Mouse (Mus musculus): ENCODE measurements around the gene Mapkapk2.
"Not testable (repeated sequence)": the region's sequence is repeated elsewhere in the genome, so short reads cannot be mapped to it uniquely, and the experiment has no call there.

Mapkapk2 gene

DNA sequence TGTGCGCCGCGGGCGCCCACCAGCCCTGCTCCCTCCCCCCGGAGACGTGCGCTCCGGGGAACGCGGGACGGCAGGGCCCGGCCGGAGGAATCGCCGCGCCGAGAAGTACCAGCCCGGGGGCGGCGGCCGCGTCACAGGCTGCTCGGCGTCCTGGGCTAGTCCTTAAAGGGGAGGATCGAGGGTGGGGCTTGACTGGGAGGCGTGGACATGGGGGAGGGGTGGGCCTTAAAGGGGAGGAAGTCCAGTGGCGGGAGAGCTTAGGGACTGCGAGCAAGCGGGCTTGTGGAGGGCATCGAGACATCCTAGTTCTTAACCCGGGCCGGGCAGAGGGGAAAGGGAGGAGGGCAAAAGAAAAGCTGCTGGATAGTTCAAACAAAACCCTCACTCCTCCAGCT lies at the start of gene Mapkapk2:
Gene Mapkapk2, minus strand, starts transcription at position 127 of the 395 bp plus-strand sequence.
- DNase-seq (ENCODE audit: low spot score in 2 of 2), result peak; percentile 85 to 87

DNA sequence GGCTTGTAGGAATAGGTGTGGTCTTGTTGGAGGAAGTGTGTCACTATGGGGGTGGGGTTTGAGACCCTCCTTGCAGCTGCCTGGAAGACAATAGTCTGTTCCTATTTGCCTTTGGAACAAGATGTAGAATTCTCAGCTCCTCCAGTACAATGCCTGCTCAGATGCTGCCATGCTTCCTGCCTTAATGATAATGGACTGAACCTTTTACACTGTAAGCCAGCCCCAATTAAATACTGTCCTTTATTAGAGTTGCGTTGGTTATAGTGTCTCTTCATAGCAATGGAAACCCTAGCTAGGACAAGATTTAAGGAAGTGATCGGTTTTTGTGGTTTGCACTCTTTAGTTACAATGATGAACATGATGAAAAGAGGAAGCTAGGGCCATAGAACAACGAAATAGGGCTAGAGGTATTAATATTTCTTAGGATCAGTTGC lies 48.6 kb upstream of the Mapkapk2 start:
- DNase-seq (ENCODE audit: low spot score in 2 of 2), result no peak

DNA sequence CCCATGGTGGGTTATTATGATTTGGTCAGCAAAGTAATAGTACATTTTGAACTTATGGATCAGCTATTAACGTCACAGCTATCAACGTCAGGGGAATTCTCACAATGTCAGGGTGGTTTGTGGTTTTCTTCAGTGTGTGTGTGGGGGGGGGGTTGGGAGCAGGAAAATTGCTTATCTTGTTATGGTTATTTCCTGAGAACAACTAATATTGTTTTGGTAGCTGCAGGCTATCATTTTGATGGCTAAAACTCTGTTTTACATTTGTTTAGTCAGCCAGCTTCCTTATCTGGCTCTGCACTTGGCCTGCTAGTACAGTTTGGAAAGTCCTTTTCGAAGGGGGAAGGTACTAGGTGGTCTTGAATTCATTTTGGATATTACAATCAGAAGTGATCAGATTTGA lies 47.6 kb upstream of the Mapkapk2 start:
- not testable (repeated sequence) for DNase-seq (ENCODE audit: low spot score in 2 of 2)

DNA sequence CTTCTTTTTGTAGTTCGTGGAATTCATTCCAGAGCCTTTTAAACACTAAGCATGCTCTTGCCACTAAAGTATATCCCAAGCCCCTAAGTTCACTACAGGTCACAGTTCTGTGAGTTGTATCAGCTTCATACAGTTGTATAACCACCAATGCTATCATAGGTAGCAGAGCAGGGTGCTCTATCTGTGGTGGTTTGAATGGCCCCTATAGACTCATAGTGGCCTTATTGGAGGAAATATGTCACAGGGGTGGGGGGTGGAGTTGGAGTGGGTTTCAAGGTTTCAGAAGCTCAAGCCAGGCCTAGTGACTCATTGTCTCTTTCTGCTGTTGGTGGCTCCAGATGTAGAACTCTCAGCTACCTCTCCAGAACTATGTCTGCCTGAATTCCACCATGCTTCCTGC lies 44.8 kb upstream of the Mapkapk2 start:
- no peak for DNase-seq (ENCODE audit: low spot score in 2 of 2)

DNA sequence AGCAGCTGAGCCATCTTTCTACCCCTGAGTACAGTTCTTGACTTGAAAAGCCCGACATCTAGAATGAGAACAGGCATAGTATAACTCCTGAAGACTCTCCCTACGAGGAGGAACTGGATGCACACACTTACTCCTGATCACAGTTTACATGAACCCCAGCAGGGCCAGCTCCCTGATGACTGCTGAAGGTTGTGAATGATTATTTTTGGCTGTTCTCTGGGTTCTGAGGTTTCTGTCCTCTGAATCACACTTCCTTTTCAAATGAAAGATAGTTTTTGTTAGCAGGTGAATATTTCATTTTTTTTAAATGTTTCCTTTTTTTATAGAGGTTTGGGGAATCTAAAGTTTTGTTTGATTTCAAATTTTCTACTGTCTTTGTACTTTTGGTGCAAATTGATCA lies 43.8 kb upstream of the Mapkapk2 start:
- DNase-seq (ENCODE audit: low spot score in 2 of 2), result no peak

DNA sequence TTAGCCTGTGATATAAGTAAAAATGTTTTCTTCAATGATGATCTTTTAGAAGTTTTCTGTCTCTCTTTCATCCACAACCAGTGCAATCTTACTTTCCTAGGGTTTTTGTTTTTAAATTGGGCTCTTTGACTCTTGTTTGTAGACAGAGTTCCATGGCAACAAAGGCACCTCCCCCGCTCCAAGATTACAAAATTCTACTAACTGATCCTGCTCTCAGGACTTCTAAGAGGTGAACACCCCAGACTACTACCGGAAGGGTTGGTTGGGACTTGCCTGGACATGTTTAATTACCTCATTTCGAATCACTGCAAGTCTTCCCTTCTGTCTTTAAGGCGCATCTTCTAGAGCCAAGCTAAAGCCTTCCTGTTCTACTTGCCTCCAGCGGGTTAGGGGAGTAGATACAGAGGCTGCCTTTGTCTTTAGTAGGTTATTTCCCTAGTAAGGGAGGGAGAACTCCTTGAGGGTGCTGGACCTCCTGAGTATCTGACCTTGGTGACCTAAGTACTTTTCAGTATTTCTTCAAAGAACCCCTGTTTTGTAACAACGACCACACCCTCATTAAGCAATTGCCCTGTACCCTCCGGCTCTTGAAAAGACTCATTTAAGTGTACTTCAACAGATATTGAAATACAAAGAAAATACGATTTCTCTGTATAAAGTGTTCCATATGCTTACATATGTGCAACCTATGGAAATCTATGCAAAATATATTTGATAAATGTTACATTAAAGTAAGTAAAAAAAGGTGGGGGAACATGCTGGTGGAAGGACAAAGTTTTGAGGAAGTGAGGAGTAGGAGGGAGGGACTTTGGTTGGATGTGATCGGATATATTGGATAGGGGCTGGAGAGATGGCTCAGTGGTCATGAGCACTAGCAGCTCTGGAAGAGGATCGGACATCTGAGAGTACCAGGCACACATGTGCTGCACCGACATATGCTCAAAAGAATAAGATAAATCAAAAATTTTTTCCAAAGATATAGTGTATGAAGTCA lies 41.8 kb upstream of the Mapkapk2 start:
- DNase-seq (ENCODE audit: low spot score in 2 of 2), result no peak

DNA sequence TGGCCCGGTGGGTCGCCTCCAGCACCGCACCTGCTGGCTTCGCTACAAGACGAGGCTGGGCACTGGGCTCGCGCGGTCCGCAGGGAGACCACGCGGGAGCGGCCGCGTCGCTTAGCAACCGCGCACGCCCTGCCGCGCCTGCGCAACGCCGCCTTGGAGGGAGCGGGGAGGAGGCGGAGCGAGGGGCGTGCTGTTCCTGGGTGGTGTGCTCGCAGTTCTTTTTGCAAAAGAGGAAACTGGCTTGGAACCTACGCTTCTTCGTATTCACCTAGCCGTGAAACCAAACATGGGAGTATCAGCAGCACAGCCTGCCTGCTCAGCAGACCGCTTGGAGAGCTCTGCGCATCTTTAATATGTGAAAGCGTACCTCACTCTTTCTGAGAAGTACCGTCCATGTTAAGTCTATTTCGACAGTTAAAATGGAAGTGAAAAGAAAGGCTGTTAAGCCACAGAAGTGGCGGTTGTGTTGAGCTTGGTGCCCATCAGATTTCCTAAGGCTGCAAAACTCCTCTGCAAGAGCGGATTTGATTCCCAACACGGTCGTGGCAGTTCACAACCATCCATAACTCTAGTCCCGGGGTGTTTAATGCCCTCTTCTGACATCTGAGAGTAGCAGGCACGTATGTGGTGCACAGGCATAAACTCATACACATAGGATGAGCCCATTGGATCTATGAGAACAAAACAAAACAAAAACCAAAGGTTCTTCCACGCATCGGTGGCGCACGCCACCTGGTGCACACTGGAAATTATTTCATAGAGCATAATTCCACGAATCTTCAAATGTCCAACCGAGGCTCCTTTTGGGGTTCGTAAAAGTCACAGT lies 40.8 kb upstream of the Mapkapk2 start, which contains the start of gene Dyrk3:
Gene Dyrk3, minus strand, starts transcription at position 150 of the 826 bp plus-strand sequence.
- DNase-seq (ENCODE audit: low spot score in 2 of 2), result peak; percentile 89

DNA sequence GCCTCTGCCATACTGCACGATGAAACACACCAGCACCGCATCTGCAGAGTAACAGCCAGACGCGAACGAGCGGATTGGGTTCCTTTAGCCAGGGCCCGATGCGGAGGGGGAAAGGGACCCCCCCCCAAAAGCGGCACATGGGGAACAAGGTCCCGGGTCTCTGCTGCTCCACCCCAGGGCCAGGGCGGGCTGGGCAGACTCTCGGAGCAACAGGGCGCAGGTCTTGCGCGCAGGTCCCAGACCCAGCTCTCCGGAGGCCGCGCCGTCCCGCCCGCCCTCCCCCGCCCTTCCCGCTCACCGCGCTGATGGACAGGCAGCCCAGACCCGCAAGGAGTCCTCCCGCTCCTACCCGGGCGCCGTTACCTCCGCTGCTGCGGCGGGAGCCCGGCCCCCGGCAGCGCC lies 40.1 kb upstream of the Mapkapk2 start:
- peak in 1 of 2 experiments; percentile 32 for DNase-seq (ENCODE audit: low spot score in 2 of 2)

DNA sequence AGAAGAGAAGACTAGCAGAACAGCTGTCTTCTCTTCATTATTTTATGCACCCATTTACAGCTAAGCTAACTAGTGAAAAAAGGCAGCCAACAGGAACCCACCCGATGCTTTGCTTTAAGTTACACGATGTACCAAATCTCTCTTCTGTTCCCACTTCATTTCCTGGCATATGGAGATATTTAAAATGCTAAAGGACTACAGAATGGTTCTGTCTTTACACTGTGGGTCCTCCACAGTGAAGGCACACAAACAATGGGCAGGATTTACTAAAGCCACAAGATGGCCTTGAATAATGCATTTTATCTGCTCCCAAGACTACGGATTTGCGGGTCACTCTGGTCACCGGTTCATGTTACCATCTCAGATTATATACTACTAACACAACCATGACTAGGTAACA lies 39.5 kb upstream of the Mapkapk2 start:
- no peak for DNase-seq (ENCODE audit: low spot score in 2 of 2)

DNA sequence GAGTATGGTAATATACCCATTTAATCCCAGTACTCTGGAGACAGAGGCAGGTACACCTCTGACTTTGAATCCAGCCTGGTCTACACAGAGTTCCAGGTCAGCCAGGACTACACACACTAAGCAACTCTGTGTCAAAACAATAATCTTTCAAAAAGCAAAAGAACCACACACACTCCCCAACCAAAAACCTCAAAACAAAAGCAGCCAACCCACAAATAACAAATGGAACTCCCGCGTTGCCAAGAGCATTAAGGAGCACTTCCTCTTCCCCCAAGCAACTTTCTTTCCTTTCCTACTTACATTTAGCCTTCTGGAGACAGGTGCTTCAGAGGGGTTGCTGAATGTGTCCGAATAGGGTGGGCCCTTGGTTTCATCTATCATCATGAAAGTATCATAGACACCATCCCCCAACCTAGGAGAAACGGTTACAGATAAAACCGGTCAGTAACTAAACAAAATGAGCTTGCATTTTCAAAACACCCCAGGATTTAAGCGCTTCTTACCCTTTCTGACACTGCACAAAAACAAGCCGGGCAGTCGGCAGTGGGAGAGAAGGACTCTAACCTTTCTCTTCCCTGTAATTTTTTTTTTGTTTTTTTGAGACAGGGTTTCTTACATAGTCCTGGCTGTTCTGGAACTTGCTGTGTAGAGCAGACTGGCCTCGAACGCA lies 38.5 kb upstream of the Mapkapk2 start:
- no peak for DNase-seq (ENCODE audit: low spot score in 2 of 2)

DNA sequence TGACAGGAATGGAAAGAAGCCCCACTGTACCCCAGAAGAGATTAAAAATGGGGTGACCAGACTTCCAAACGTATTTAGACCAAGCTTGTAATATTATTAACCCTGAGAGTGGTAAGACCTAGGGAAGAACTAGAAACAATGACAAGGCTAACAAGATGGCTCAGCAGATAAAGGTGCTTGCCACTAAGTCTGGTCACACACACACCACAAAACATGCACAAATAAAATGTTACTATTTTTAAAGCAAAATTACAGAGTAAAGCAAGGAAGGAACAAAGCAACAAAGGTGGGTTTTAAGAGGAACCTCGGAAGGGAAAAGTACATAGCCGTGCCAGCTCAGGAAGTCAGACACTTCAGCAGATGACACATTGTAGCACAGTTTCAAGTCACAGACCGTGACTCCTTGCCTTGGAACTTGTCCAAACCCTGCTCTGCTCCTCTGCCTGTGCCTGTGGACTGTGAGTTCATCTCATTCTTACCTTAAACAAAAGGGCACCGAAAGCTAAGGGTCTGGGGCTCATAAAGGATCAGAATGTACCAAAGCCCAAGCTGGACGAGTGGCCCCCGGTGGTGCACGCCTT lies 37.4 kb upstream of the Mapkapk2 start:
- no peak for DNase-seq (ENCODE audit: low spot score in 2 of 2)

DNA sequence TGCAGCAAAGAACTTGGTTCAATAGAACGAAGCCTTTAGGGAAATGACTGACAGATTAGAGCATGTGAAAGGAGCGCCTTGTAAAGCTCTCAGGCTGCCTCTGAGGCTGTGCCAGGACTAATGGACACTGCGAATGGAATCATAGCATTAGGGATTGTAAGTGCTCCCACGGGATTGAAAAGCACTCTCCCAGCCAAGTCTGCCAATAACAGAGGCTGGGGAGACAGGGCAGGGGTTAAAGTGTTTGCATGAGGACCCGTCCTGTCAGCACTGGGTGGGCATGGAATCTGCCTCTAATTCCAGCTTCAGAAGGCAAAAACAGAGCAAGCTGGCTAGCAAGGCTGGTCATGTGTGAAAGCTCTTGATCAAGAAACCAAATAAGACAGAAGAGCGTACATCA lies 36.6 kb upstream of the Mapkapk2 start:
- DNase-seq (ENCODE audit: low spot score in 2 of 2), result no peak

DNA sequence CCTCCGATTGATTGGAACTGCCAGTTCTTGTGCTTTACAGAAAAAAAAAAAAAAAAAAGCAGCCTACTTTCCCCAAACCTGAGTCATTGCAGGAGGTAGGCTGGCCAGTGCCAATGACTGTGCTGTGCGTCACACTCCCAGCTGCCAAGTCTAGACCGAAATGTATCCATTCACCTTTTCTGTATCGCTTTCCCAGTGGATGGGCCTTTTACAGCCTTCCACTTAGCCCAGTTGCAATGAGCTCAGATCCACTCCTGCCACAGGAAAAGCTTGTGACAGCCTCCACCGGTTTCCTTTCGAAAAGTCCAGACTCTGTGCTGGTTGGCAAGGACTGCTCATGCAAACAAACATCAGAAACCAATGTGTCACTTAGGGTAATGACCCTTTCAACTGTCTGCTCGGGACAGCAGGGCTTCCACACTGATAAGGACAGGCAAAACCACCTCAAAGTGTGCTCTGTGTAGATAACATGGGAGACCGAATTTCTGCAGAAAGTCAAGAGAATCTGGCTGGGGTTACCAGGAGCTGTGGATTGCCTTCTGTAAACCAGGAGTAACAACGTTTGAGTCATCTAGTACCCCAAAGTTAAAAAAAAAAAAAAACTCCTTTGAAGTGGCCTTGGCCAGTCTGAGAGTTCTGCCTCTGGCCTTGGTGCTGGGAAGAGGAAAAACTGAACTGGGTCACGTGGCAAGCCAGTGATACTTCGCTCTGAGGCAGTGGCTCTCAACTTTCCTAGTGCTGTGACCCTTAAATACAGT lies 28.5 kb upstream of the Mapkapk2 start:
- peak; percentile 69 to 75 for DNase-seq (ENCODE audit: low spot score in 2 of 2)

DNA sequence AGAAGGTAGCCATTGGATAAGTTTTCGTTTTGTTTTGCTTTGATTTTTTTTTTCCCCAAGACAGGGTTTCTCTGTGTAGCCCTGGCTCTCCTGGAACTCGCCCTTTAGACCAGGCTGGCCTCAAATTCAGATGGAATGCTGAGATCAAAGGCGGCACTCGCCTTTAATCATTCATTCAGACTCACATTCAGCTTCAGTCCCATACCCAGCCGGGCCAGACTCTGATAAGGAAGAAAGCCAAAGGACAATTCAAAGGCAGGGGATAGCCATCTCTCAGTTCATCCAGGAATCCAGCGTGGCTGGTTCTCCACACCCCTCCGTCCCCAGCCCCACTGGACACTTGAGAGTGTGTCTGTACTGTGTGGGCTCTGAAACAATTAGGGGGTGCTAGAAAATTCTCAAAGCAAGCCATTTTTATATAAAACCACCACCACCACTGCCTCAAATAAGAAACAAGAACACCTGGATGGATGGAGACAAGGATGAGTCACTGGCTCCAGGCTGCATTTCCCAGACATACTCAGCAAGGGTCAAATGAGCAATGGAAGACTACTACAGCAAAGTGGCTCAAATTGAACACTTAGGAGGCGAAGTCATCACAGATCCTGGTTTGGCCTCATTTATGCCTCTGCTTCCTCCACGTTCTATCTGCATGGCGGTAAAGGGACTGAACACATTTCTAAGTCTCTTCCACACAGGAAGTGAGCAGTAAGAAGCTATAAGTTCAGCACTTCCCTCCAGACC lies 26.1 kb upstream of the Mapkapk2 start:
- no peak for DNase-seq (ENCODE audit: low spot score in 2 of 2)

DNA sequence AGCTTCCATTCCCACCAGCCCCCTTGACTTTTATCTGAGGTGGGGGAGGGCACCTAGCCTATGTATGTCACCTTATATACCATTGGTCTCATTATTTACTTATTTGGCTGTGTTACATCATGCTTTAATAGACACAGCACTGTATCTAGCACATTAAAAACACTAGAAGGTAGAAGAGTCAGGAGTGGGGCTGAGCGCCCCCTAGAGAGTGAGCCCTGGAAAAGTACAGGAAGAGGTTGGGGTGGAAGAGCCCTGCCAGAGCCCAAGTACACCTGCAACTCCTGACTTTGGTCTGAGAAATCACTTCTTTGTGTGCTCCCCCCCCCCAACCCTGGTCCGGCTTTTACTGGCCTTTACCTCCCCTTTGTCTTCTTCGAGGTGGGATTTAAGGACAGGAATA lies 24.4 kb upstream of the Mapkapk2 start:
- DNase-seq (ENCODE audit: low spot score in 2 of 2), result no peak

DNA sequence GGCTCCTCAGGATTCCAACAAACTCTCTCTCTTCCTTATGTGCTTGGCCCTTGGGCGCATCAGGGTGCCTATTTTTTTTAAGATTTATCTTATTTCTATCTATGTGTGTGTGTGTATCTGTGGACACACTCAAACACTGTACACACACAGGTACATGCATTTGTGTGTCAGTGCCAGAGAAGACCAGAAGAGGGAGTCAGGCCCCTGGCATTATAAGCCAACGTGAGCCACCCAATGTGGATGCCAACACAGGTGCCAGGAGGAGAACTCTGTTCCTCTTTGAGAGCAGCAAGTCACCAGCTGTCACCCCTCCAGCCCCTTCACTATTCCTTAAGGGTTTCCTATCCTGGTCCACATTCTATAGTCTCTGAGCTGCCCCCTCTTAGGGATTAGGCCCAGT lies 21.4 kb upstream of the Mapkapk2 start:
- DNase-seq (ENCODE audit: low spot score in 2 of 2), result no peak

DNA sequence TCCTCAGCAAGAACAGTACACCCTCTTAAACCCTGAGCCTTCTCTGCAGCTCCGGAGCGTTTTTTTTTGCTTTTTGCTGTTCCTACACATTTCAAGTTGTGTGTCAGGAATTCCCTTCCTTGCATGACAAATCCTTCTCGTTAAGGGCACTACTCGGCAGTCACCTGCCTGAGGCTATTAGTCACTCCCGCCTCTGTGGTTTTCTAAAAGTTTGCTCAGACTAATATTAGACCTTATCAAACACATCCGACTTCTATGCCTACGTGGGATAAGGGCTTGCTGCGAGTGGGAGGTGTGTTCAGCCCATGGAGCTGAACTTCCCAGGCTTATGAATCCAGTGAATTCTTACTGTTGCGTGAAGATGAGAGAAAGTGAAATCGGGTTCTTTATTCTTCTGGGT lies 20.9 kb upstream of the Mapkapk2 start:
- DNase-seq (ENCODE audit: low spot score in 2 of 2), result peak; percentile 52 to 60

DNA sequence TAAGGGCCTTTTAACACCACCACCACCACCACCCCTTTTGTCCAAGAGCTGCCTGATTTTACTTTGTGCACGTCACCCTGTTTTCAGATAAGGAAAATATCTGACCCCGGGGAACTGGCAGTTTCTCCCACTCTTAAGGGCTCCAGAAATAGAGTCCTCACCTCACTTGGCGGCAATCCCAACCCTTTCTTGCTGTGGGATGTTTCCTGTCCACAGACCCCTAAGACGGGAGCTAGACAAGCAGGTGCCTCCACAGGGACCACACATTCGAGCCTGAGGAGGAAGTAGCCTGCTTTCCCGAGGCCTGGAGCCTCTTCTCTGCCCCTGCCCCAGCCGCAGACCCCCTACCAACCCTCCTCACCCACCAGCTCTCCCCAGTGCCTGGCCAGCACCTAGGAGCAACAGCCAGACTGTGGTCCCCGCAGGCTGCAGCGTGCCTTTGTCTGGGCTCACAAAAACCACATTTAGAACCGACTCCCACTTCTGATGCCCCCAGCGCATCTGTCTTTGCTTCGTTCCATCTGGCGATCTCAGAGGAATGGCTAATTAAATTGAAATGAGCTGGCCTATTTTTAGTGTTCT lies 18.9 kb upstream of the Mapkapk2 start:
- DNase-seq (ENCODE audit: low spot score in 2 of 2), result peak; percentile 83 to 86

DNA sequence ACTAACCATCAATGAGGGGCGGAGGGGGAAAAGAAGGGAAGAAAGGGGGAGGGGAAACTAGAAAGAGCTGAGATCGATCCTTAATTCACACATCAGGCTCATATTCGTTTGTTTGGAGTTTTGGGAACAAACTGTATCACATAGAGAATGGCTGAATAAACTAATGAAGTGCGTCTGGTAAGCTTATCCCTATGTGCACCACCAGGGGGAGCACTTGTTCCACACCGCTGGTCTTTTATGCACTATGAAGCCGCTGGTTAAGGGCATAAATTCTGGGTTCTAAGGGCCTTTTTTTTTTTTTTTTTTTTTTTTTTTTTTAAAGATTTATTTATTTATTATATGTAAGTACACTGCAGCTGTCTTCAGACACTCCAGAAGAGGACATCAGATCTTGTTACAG lies 18.3 kb upstream of the Mapkapk2 start:
- peak; percentile 76 to 79 for DNase-seq (ENCODE audit: low spot score in 2 of 2)

DNA sequence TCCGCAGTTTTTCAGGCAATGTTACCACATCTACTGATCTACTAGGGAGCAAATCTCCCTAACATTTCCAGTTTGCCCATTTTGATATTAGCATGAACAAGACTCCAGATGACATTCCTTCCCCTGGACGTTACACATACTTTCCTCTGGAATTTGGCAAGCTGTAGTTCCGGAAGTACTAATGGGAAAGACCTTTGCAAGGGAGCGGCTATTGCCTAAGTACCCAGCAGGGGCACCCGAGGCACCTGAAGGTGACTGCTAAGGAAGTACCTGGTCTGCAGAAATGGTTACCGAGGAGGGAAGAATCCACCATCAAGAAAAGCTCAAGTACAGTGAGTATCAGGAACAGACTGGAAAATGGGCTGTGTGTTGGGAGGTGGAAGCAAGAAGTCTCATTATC lies 14.9 kb upstream of the Mapkapk2 start:
- DNase-seq (ENCODE audit: low spot score in 2 of 2), result no peak

Measured in right cerebral cortex, adult 2 months (tissue).